ENCODE assay signal across 23 mouse cellular contexts in the genomic region with DNA sequence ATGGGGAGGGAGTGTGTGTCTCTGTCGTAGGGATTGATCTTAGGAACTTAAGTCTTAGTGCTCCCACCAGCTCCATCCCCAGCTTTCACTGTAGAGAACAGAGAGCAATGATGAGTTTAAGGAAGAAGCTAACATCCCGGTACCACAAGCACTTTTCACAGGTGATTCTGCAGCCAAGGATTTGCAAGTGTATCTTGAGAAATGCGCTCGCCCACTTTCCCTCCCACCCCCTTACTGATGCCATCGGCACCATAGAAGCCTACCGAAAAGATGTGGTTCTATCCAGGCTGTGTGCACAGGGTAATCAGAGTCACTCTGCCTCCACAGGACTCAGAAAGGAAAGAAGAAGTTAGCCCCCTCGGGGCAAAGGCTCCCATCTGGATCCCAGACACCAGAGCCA.
"Had no signal": no experiment of that assay in that cellular context is flagged by ENCODE, and none has a peak within 500 bp of the region (broad histone marks: within the 10 kb centered on the region; RNA-seq: fewer than 3 reads in every experiment).

No protein-coding gene starts in this region.

- ATAC-seq: hindbrain, embryonic 16.5 days; inflammation-experienced regulatory T-cells, adult 6 months; intestine, embryonic 15.5 days; intestine, postnatal 0 days; liver, embryonic 12.5 days had no signal

- H3K27ac ChIP-seq: gastrocnemius, adult 2 months; heart, embryonic 10.5 days; hindbrain, embryonic 12.5 days; hindbrain, embryonic 14.5 days; intestine, embryonic 15.5 days; limb, embryonic 13.5 days; limb, embryonic 15.5 days; liver, embryonic 12.5 days had no signal

- DNase-seq: gastrocnemius, adult 2 months; gastrocnemius, postnatal 10 days; gastrocnemius, postnatal 25 days; heart, adult 18-20 months; heart, postnatal 10 days; heart, postnatal 4 days; kidney, adult 18-20 months; kidney, adult 8-10 months; kidney, postnatal 10 days; kidney, postnatal 25 days; kidney, postnatal 4 days had no signal

- H3K4me2 ChIP-seq: heart, embryonic 12.5 days; hindbrain, embryonic 12.5 days; hindbrain, embryonic 14.5 days; intestine, embryonic 15.5 days; limb, embryonic 13.5 days; limb, embryonic 15.5 days; liver, embryonic 12.5 days had no signal

- H3K4me3 ChIP-seq: gastrocnemius, adult 2 months; heart, embryonic 10.5 days; heart, embryonic 12.5 days; hindbrain, embryonic 10.5 days; hindbrain, embryonic 12.5 days; intestine, embryonic 15.5 days; limb, embryonic 13.5 days; limb, embryonic 15.5 days; liver, embryonic 12.5 days had no signal

- H3K9ac ChIP-seq: heart, embryonic 12.5 days; hindbrain, embryonic 12.5 days; hindbrain, embryonic 14.5 days; intestine, embryonic 15.5 days; limb, embryonic 13.5 days; limb, embryonic 15.5 days; liver, embryonic 12.5 days had no signal

- H3K27me3 ChIP-seq: heart, embryonic 12.5 days; hindbrain, embryonic 12.5 days; intestine, embryonic 15.5 days; limb, embryonic 13.5 days; limb, embryonic 15.5 days; liver, embryonic 12.5 days had no signal

- H3K4me1 ChIP-seq: heart, embryonic 10.5 days; heart, embryonic 12.5 days; limb, embryonic 13.5 days; limb, embryonic 15.5 days; liver, embryonic 12.5 days had no signal

- H3K9me3 ChIP-seq: heart, embryonic 10.5 days; heart, embryonic 12.5 days; hindbrain, embryonic 10.5 days; hindbrain, embryonic 12.5 days; intestine, embryonic 15.5 days; limb, embryonic 13.5 days; limb, embryonic 15.5 days; liver, embryonic 12.5 days had no signal
